Mouse (Mus musculus) gastrocnemius, adult 2 months (tissue): ENCODE measurements around the gene Ncoa3. TPM values are rescaled to one million over a fixed set of nuclear protein-coding genes. Genes with fewer than 3 reads are reported as not detected.
A peak's percentile ranks its signal among the peaks of the same experiment; 100 is the strongest.
"Not testable (repeated sequence)": the region's sequence is repeated elsewhere in the genome, so short reads cannot be mapped to it uniquely, and the experiment has no call there.

Experiments used
- DNase-seq: peaks from one replicate; pipeline ENCODE4 v3.0.0; 2022
- H3K27ac ChIP-seq: fragments of 200-600 bp; 2 replicates; pipeline ENCODE4 v1.8.1; 2022; ENCODE audit warnings: mild to moderate bottlenecking
- H3K4me3 ChIP-seq: fragments of 200-600 bp; 2 replicates; pipeline ENCODE4 v1.8.1; 2022; ENCODE audit warnings: mild to moderate bottlenecking, moderate library complexity
- CTCF ChIP-seq: fragments of 200-600 bp; IDR thresholded peaks from 2 replicates; pipeline ENCODE4 v1.8.1; 2022; ENCODE audit warnings: antibody characterized with exemption, mild to moderate bottlenecking, moderate library complexity
- intact Hi-C: fragments of 180-260 bp; cut with DNase I; formaldehyde crosslinking; loops from one replicate; pipeline ENCODE4 v1.15.1; 2025
- long read RNA-seq, 2 experiments: library from polyadenylated mRNA; stranded (forward); transcript quantifications; one replicate each; pipeline ENCODE4 v2.0.0; 2021
- total RNA-seq, 2 experiments: library from RNA; stranded (reverse); gene quantifications; 2 replicates each; pipeline ENCODE4 v1.2.3; 2021

Gene Ncoa3
- 10 to 100 TPM; 21.0 to 24.8 TPM for total RNA-seq
- long read RNA-seq, experiment 1, full-length matches to known transcripts, result 3 of 10 reads
- long read RNA-seq, experiment 1, partial matches to known transcripts, result 2 of 10 reads
- long read RNA-seq, experiment 1, other reads (novel, unspliced or antisense), result 5 of 10 reads
- long read RNA-seq, experiment 2, full-length matches to known transcripts, result 6 of 10 reads
- long read RNA-seq, experiment 2, partial matches to known transcripts, result 3 of 10 reads
- long read RNA-seq, experiment 2, other reads (novel, unspliced or antisense), result 1 of 10 reads

DNA sequence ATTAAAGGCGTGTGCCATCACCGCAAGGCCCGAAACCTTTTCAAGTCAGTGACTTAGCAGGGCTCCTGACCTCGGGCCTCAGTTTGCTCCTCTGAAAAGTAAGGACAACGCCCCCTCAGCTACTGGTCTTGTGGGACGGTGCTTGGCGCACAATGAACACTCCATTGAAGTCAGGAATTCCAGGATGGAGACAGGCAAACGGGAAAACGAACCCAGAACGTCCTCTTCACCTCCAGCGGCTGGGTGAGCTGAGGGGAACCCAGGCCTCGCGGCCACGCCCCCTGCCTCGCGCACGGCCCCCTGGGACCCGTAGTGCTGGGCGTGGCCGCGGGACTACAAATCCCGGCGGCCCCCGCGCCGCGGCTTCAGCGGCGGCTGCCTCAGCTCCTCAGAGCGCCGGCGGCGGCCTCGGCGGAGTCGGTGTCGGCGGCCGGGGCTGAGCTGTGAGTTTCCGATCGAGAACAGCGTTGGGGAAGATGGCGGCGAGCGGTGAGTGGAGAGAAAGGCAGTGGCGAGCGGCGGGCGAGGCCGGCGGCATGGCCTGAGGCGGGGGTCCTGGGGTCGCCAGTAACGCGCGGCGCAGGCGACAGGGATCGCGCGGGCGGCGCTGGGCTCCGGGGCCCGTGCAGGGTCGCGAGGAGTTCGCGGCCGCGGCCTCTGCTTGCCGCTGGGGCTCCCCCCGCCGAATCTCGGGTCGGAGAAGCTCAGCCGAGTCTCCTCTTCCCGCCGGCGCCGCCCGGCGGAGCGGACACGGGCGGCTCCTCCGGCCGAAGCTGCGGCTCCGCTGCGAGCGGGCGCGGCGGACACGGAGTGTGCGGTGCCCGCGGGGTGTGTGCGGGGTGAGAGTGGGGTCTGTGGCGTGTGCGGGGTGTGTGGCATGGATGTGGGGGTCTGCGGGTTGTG lies at the start of gene Ncoa3:
Gene Ncoa3 (plus strand): TSS at position 367 of the 903 bp plus-strand sequence.
- Histone ChIP-seq H3K4me3 (peak within 1 kb of the TSS; percentile 85), H3K27ac (peak within 1 kb of the TSS; percentile 99)
- intact Hi-C loops, result loop anchor here (5.0 kb wide), 2 partner anchors 40 to 795 kb away; no protein-coding TSS in a partner anchor
- TF ChIP-seq CTCF, result no peak
- peak; percentile 97 for DNase-seq

GRCm38 (mm10) chr2:165943113-165943512 lies 49.3 kb upstream of the Ncoa3 start:
- H3K4me3 ChIP-seq, result no peak overlapping the region
- TF ChIP-seq CTCF, result no peak
- no peak for DNase-seq
- intact Hi-C loops, result no loop called here
- no peak overlapping the region for H3K27ac ChIP-seq

- Histone ChIP-seq H3K4me3 (no peak overlapping the region), H3K27ac (no peak overlapping the region)
- intact Hi-C loops, result no loop called here
- DNase-seq, result no peak
- TF ChIP-seq CTCF, result peak; percentile 27; the same call in 1 of the 2 replicates
These were observed 47.7 kb upstream of the Ncoa3 start for GRCm38 (mm10) chr2:165944576-165945351.

DNA sequence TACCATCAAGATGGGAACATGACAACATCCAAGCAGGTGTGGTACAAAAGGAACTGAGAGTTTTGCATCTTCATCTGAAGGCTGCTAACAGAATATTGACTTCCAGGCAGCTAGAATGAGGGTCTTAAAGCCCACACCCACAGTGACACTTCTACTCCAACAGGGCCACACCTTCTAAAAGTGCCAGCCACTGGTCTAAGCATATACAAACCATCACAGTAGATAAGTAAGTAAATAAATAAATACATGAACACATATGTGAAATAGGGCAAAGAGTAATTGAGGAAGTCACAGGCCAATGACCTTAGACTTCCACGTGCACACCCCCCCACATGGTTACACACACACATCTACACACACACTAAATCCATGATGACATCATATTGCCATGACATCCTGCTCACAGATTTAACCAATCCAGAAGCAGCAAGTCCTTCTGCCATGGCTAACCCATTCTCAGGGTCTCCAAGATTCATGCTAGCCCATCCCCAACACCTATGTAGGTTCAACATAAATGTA lies 46.3 kb upstream of the Ncoa3 start:
- no peak overlapping the region for H3K27ac ChIP-seq
- no peak overlapping the region for H3K4me3 ChIP-seq
- no peak for DNase-seq
- TF ChIP-seq CTCF, result no peak
- intact Hi-C loops, result no loop called here

GRCm38 (mm10) chr2:165948007-165948406 lies 44.4 kb upstream of the Ncoa3 start:
- H3K27ac ChIP-seq, result no peak overlapping the region
- intact Hi-C loops, result no loop called here
- H3K4me3 ChIP-seq, result no peak overlapping the region
- no peak for TF ChIP-seq CTCF
- DNase-seq, result no peak

- H3K27ac ChIP-seq, DNase-seq, intact Hi-C loops, H3K4me3 ChIP-seq: not testable (repeated sequence)
These were observed 43.7 kb upstream of the Ncoa3 start for GRCm38 (mm10) chr2:165948785-165949184.

DNA sequence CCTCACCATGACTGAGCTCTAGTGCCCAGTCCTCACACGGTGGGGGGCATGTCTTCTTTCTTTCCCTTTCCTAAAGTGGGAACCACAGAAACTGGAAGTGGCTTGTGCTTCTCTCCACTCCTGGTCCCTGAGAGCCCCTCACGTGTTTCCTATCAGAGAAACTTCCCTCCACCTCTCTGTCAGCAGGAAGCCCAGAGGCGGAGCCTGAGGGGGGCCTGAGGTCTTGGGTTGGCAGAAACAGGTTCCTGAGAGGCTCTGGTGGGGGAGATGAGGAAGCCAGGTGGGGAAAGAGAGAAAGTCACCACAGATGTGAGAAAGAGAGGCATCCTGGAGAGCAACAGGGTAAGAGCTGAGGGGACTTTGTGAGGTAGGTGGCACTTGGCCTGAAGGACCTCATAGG lies 42.7 kb upstream of the Ncoa3 start:
- intact Hi-C loops, result no loop called here
- H3K27ac ChIP-seq, result no peak overlapping the region
- H3K4me3 ChIP-seq, result no peak overlapping the region
- no peak for TF ChIP-seq CTCF
- DNase-seq, result no peak

GRCm38 (mm10) chr2:165951432-165952068 lies 40.9 kb upstream of the Ncoa3 start:
- Histone ChIP-seq H3K4me3 (no peak overlapping the region), H3K27ac (no peak overlapping the region)
- DNase-seq, result no peak
- TF ChIP-seq CTCF, result no peak
- intact Hi-C loops, result no loop called here

GRCm38 (mm10) chr2:165954872-165955271 lies 37.6 kb upstream of the Ncoa3 start:
- TF ChIP-seq CTCF, result no peak
- H3K4me3 ChIP-seq, result peak overlapping the region; percentile 39

GRCm38 (mm10) chr2:165955386-165955785 lies 37.0 kb upstream of the Ncoa3 start:
- TF ChIP-seq CTCF, result no peak
- H3K4me3 ChIP-seq, result no peak overlapping the region; the same call in 1 of the 2 replicates
- intact Hi-C loops, result no loop called here
- peak overlapping the region; percentile 76 for H3K27ac ChIP-seq
- DNase-seq, result no peak

More at GRCm38 (mm10) chr2:165954872-165955271, 37.6 kb upstream of the Ncoa3 start:
- peak overlapping the region; percentile 76 for H3K27ac ChIP-seq
- peak; percentile 49 for DNase-seq
- intact Hi-C loops, result no loop called here

GRCm38 (mm10) chr2:165956096-165956740 lies 36.2 kb upstream of the Ncoa3 start:
- H3K27ac ChIP-seq, result no peak overlapping the region
- TF ChIP-seq CTCF, result no peak
- intact Hi-C loops, result no loop called here
- H3K4me3 ChIP-seq, result no peak overlapping the region
- no peak for DNase-seq
